Mouse (Mus musculus) bone marrow, adult 2 months (tissue): ENCODE results near the gene Bpifc.

Experiments used
- CTCF ChIP-seq: fragments of 200-500 bp; IDR thresholded peaks from 2 replicates; pipeline ENCODE4 v1.5.1; 2011; ENCODE audit warnings: low read length, control low read depth; ENCODE audit not compliant: control insufficient read depth, insufficient read depth
- POLR2A ChIP-seq: fragments of 200-500 bp; IDR thresholded peaks from 2 replicates; pipeline ENCODE4 v1.6.1; 2011; ENCODE audit warnings: low read depth, mild to moderate bottlenecking, control low read depth, low read length, borderline replicate concordance; ENCODE audit not compliant: control insufficient read depth

DNA sequence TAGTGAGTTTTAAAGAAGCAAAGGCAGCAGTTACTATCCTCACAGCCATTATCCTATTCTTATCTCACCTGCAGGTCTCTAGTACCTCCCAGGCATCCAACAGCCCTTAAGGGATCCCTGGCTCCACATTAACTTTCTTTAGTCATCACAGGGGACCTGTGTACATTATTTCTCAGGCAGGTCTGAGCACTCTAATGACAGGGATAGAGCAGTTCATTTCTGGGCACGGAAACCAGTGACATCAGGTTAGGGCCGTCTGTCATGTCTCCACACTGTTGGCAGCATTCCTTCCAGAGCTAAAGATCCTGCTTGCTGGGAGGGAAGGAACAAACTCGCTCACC is 9.7 kb upstream of the Bpifc start:
- TF ChIP-seq CTCF (no peak), POLR2A (no peak)
